Mouse (Mus musculus) heart, postnatal 0 days (tissue): ENCODE measurements around the gene Ttll7. TPM values are rescaled to one million over a fixed set of nuclear protein-coding genes. Genes with fewer than 3 reads are reported as not detected.

ENCODE experiments used
- ATAC-seq: fragments of 200-750 bp; cut with Nextera tagmentation; 2 replicates; pipeline ENCODE4 v1.8.0; 2017; ENCODE audit warnings: low read depth, moderate number of reproducible peaks, moderate library complexity; ENCODE audit not compliant: insufficient read depth
- DNase-seq: peaks from one replicate; pipeline ENCODE4 v3.0.0-alpha.2; 2016; ENCODE audit warnings: low spot score
- H3K27ac ChIP-seq: fragments of 300-500 bp; sonication (generic); 2 replicates; pipeline ENCODE4 v1.5.1; 2014; ENCODE audit warnings: low read depth, mild to moderate bottlenecking
- H3K27me3 ChIP-seq: fragments of 300-500 bp; sonication (generic); 2 replicates; pipeline ENCODE4 v1.6.1; 2014; ENCODE audit warnings: low read length, mixed read lengths; ENCODE audit not compliant: control insufficient read depth, insufficient read depth
- H3K36me3 ChIP-seq: fragments of 300-500 bp; sonication (generic); replicated peaks from 2 replicates; pipeline ENCODE4 v1.6.1; 2014; ENCODE audit warnings: low read length, mixed read lengths; ENCODE audit not compliant: control insufficient read depth, insufficient read depth
- H3K4me1 ChIP-seq: fragments of 300-500 bp; sonication (generic); 2 replicates; pipeline ENCODE4 v1.6.1; 2014; ENCODE audit warnings: antibody characterized with exemption; ENCODE audit not compliant: control insufficient read depth, insufficient read depth
- H3K4me2 ChIP-seq: fragments of 300-500 bp; sonication (generic); 2 replicates; pipeline ENCODE4 v1.6.1; 2014; ENCODE audit warnings: low read depth, mild to moderate bottlenecking, low read length, moderate library complexity
- H3K4me3 ChIP-seq: fragments of 300-500 bp; sonication (generic); 2 replicates; pipeline ENCODE4 v1.5.1; 2014; ENCODE audit warnings: low read depth, low read length
- H3K9ac ChIP-seq: fragments of 300-500 bp; sonication (generic); replicated peaks from 2 replicates; pipeline ENCODE4 v1.6.1; 2014; ENCODE audit warnings: low read depth, low read length, mixed read lengths
- H3K9me3 ChIP-seq: fragments of 300-500 bp; sonication (generic); replicated peaks from 2 replicates; pipeline ENCODE4 v1.6.1; 2016; ENCODE audit warnings: low read length; ENCODE audit not compliant: control insufficient read depth
- CTCF ChIP-seq: IDR thresholded peaks from 2 replicates; pipeline ENCODE4 v1.5.1; 2016; ENCODE audit warnings: antibody characterized with exemption, control low read depth, low read depth
- EP300 ChIP-seq: IDR thresholded peaks from 2 replicates; pipeline ENCODE4 v1.6.1; 2016; ENCODE audit warnings: antibody characterized with exemption, low read depth
- WGBS: fragments of 180-500 bp; shearing (Covaris S2); extraction: QIAGEN DNeasy Blood & Tissue Kit; methylation state at CpG from one replicate; pipeline ENCODE4 v1.1.7; 2014; 5-methylcytosine and 5-hydroxymethylcytosine counted together
- polyA plus RNA-seq: library from polyadenylated mRNA; unstranded; fragments of >200 nt; fragmentation: Nextera tagmentation; extraction: Ambion mirVana; gene quantifications from 2 replicates; pipeline ENCODE4 v1.2.1, GENCODE M21; 2015
- total RNA-seq: library from RNA; depleted of rRNA; stranded (reverse); fragments of >200 nt; gene quantifications from 2 replicates; pipeline ENCODE4 v1.2.3, GENCODE M21; 2014; ENCODE audit warnings: low replicate concordance

Gene Ttll7
- total and polyA plus RNA-seq, 2 experiments from 2014 or later = 1.2 to 6.6 TPM

DNA sequence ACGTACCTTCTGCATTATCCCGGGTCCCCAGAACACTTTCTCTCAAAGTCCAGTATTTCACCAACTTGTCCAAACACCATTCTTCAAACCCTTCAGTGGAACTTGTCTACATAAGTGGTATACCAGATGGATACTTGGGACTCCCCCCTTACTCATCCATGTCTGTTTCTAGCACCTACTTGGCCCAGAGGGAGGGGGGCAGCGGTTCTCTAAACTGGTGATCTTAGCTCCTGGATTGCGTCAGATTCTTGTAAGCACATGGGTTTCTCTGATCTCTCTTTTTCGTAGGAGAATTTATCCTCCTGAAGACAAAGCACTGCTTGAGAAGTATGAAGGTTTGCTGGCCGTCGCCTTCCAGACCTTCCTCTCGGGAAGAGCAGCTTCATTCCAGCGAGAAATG lies 79.0 kb downstream of the Ttll7 start:
- H3K4me1 ChIP-seq = no peaks in the 10 kb centered on the region
- no peak overlapping the region for H3K27ac ChIP-seq
- 89% methylated on average over 9 of the region's 9 CpGs for WGBS
- H3K4me3 ChIP-seq = no peak overlapping the region
- H3K4me2 ChIP-seq = no peak overlapping the region
- 0 out of 2 replicates have a peak, but pooled peaks cover 3% of the 10 kb centered on the region for H3K9me3 ChIP-seq
- ATAC-seq = no peak
- no peak overlapping the region for H3K9ac ChIP-seq
- TF ChIP-seq CTCF (no peak), EP300 (no peak)
- H3K27me3 ChIP-seq = no peaks in the 10 kb centered on the region
- DNase-seq = no peak
- no peaks in the 10 kb centered on the region for H3K36me3 ChIP-seq

DNA sequence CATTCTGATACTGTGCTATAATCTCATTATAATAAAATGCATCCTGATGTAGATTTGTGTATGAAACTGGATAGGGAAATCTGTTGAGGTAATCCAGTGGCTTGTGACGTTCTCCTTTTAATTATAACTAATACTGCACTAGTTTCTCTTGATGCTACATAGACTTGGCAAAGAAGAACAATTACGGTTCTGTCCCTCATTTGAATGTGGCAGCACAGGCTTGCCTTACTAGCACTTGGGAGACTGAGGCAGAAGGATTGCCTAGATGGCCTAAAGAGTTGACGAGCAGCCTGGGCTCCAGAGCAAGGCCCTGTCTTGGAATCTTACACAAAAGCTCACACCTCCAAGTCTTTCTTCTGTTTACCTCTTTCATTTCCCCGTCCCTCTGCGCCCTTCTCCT lies 80.3 kb downstream of the Ttll7 start:
- Histone ChIP-seq H3K4me3 (no peak overlapping the region), H3K9ac (no peak overlapping the region), H3K27ac (no peak overlapping the region), H3K9me3 (0 out of 2 replicates have a peak, but pooled peaks cover 3% of the 10 kb centered on the region), H3K4me1 (no peaks in the 10 kb centered on the region), H3K36me3 (no peaks in the 10 kb centered on the region), H3K4me2 (no peak overlapping the region), H3K27me3 (no peaks in the 10 kb centered on the region)
- DNase-seq (no peak), ATAC-seq (no peak)
- TF ChIP-seq CTCF = no peak
- no peak for TF ChIP-seq EP300
- 80% methylated on average over 5 of the region's 5 CpGs for WGBS

DNA sequence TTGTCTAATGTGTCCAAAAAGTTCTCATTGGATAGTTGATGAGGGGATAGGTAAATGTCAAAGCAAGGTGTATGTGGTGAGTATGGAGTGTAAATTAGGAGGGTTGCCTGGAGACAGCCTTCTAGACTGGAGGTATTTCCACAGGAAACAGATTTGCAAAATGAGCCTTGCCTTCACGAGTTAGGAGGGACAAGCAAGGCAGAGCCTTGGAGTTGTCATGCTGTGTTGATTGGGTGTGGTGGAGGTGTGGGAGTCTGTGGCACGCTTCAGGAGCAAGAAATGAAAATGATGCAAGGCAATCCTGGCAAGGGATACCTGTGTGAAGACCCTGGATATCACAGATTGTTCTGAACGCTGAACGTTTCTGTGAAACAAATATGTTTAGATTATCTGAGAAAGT lies 84.7 kb downstream of the Ttll7 start:
- Histone ChIP-seq H3K4me3 (no peak overlapping the region), H3K9ac (no peak overlapping the region), H3K4me2 (no peak overlapping the region), H3K4me1 (no peaks in the 10 kb centered on the region), H3K9me3 (0 out of 2 replicates have a peak, but pooled peaks cover 3% of the 10 kb centered on the region), H3K36me3 (no peaks in the 10 kb centered on the region), H3K27ac (no peak overlapping the region), H3K27me3 (0 out of 2 replicates have a peak, but pooled peaks cover 3% of the 10 kb centered on the region)
- DNase-seq (no peak), ATAC-seq (no peak)
- TF ChIP-seq CTCF = no peak
- TF ChIP-seq EP300 = no peak
- WGBS = 70% methylated on average over 4 of the region's 4 CpGs

DNA sequence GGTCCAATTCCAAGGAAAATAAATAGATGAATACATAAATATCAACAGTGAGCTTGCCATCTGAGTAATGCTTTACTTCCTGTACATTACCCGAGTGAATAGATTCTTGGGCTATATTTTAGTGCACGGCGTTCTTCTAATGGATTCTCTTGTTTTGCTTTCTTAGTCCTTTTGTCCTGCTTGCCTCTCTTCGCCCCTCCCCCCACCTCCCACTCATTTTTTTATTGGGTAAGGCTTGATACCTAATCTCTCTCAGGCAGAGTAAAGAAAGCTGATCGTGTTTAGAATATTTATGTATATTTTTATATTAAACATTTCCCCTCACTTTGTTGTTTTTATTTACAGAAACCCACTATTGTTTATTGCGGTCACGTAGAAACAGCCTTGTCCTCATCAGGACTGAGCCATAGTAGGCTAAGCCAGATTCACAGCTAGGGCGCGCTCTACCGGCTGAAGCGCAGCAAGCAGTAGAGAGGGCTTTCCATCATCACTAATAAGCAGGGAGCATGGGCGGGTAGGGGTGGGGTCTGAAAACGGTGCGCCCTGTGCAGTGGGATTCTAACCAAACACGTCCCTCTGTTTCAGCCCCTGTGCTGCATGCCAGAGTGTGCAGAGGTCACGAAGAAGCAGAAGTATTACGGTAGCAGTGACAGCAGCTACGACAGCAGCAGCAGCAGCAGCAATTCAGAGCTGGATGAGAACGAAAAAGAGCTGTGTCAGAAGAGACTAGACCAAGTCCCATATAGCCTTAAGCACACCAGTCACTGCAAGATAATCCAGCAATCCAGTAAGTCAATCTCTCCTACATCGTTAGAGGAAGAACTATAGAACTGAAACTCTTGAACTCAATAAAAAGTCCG lies 87.5 kb downstream of the Ttll7 start:
- Histone ChIP-seq H3K36me3 (no peaks in the 10 kb centered on the region), H3K4me3 (no peak overlapping the region), H3K27me3 (0 out of 2 replicates have a peak, but pooled peaks cover 3% of the 10 kb centered on the region), H3K4me2 (peak overlapping the region; percentile 44; the same call in 1 of the 2 replicates), H3K27ac (no peak overlapping the region), H3K9me3 (0 out of 2 replicates have a peak, but pooled peaks cover 3% of the 10 kb centered on the region), H3K4me1 (no peaks in the 10 kb centered on the region), H3K9ac (no peak overlapping the region)
- DNase-seq = peak; percentile 39
- peak; percentile 69 for ATAC-seq
- 26% methylated on average over 21 of the region's 21 CpGs for WGBS
- peak; percentile 53 for TF ChIP-seq CTCF
- TF ChIP-seq EP300 = no peak

DNA sequence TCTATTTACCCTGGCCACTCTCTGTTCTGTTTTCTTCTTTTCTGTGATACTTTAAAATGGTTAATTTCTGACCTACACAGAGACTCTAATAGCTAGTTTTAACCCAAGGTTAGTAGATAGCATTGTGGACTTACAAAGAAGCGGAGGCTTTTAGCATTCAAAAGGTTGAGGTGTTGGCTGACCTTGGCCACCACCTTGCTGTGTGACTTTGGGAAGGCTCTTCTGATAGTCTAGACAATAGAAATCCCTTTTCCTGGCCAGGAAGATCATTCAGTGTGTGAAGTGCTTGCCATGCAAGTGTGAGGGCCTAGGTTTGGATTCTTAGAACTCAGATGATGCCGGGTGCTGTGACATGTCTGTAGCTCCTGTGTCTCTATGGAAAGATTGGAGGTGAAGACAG lies 90.9 kb downstream of the Ttll7 start:
- Histone ChIP-seq H3K27ac (no peak overlapping the region), H3K4me3 (no peak overlapping the region)
- no peak for ATAC-seq

DNA sequence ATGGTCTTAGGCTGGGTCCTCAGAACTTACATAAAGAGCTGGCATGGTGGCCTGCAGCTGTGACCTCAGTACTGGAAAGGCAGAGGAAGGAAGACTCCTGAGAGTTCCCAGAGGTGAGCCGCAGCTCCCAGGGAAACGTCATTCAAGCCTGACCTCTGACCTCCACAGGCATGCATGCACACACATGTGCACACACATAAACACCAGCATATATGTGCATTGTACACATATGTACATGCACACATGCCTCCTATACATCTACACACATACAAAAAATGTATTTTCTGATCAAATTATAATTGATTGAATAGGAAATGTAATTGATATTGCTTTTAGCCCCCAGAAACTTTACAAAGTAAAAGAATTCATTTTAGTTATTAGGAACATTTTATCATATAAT lies 93.2 kb downstream of the Ttll7 start:
- no peak overlapping the region for H3K9ac ChIP-seq
- no peak for ATAC-seq
- no peak overlapping the region for H3K27ac ChIP-seq
- H3K36me3 ChIP-seq = no peaks in the 10 kb centered on the region
- no peak overlapping the region for H3K4me3 ChIP-seq
- no peaks in the 10 kb centered on the region for H3K4me1 ChIP-seq
- no peak for TF ChIP-seq CTCF
- no peak for TF ChIP-seq EP300
- WGBS = 23% methylated on average over 2 of the region's 2 CpGs
- H3K4me2 ChIP-seq = no peak overlapping the region
- H3K27me3 ChIP-seq = 0 out of 2 replicates have a peak, but pooled peaks cover under 1% of the 10 kb centered on the region
- DNase-seq = no peak
- H3K9me3 ChIP-seq = no peaks in the 10 kb centered on the region

More for the DNA sequence above, 90.9 kb downstream of the Ttll7 start:
- Histone ChIP-seq H3K9ac (no peak overlapping the region), H3K9me3 (no peaks in the 10 kb centered on the region), H3K4me1 (no peaks in the 10 kb centered on the region), H3K27me3 (0 out of 2 replicates have a peak, but pooled peaks cover 3% of the 10 kb centered on the region), H3K4me2 (no peak overlapping the region), H3K36me3 (no peaks in the 10 kb centered on the region)
- WGBS = 80% methylated on average over 2 of the region's 2 CpGs
- TF ChIP-seq CTCF = no peak
- TF ChIP-seq EP300 = no peak
- DNase-seq = no peak
